Comparison of ENCODE assay signal across 8 mouse cellular contexts in the genomic region with DNA sequence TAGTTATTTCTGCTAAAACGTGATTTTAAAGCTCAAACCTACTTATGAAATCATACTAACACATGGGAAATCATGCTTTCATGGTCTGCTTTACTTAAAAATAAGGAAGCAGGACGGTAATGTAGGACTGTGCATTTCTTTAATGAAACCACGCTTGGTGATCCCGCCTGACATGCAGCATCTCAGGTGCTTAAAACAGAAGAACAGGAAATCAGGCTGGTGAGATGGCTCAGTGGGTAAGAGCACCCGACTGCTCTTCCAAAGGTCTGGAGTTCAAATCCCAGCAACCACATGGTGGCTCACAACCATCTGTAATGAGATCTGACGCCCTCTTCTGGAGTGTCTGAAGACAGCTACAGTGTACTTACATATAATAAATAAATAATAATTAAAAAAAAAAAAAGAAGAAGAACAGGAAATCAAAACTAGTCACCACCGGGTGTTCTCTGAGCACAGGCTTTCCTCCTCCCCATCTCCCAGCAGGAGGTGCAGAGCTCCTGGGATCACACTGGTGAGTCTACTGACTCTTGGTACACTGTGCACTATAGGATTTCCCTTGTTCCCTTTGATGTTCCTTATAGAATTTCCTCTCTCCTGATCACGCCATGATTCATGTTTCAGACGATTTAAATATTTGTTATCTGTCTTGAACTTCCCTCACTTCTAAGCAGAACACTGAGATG. TPM values are rescaled to one million over a fixed set of nuclear protein-coding genes. Genes with fewer than 3 reads are reported as not detected.
A peak's percentile ranks its signal among the peaks of the same experiment; 100 is the strongest.
DNase-seq lines count a peak whose midpoint lies in the region; ATAC-seq lines count a peak whose summit lies in the region.
"Not testable (repeated sequence)": the region's sequence is repeated elsewhere in the genome, so short reads cannot be mapped to it uniquely, and the experiment has no call there.

No protein-coding gene starts in this region.

- H3K9ac ChIP-seq in heart, embryonic 14.5 days (ENCODE audit: low read length), result peak overlapping the region; percentile 77
- peak overlapping the region; percentile 79 for H3K9ac ChIP-seq in intestine, embryonic 16.5 days (ENCODE audit: low read depth, low read length)
- H3K9ac ChIP-seq in liver, embryonic 11.5 days (ENCODE audit: low read depth, low read length), result peak overlapping the region; percentile 74

- peak; percentile 10 for DNase-seq in A20 (ENCODE audit: low read depth, low spot score)
- DNase-seq in forebrain, embryonic 10.5 days (ENCODE audit: extremely low spot score, low spot score); liver, embryonic 11.5 days (ENCODE audit: low spot score); midbrain, embryonic 10.5 days (ENCODE audit: low spot score): not testable (repeated sequence)
- peak; percentile 6 for DNase-seq in retina, postnatal 1 day

- H3K27me3 ChIP-seq in forebrain, embryonic 10.5 days (ENCODE audit: poor library complexity, severe bottlenecking); heart, embryonic 14.5 days (ENCODE audit: control insufficient read depth, insufficient read depth, low read length); intestine, embryonic 16.5 days (replicated peaks; ENCODE audit: control insufficient read depth, insufficient read depth, low read length); liver, embryonic 11.5 days (replicated peaks; ENCODE audit: control insufficient read depth, insufficient read depth, low read length); midbrain, embryonic 10.5 days (ENCODE audit: low read depth, poor library complexity, severe bottlenecking): not testable (repeated sequence)

- not testable (repeated sequence) for H3K36me3 ChIP-seq in forebrain, embryonic 10.5 days (replicated peaks); heart, embryonic 14.5 days (ENCODE audit: control insufficient read depth, insufficient read depth, low read length); intestine, embryonic 16.5 days (ENCODE audit: control insufficient read depth, insufficient read depth, low read length); liver, embryonic 11.5 days (ENCODE audit: control insufficient read depth, insufficient read depth, low read length); midbrain, embryonic 10.5 days

- 51% methylated on average over 8 of the region's 9 CpGs for WGBS in forebrain, embryonic 10.5 days
- 38% methylated on average over 8 of the region's 9 CpGs for WGBS in heart, embryonic 14.5 days
- 44% methylated on average over 8 of the region's 9 CpGs for WGBS in intestine, embryonic 16.5 days
- WGBS in liver, embryonic 11.5 days, result 47% methylated on average over 8 of the region's 9 CpGs
- WGBS in midbrain, embryonic 10.5 days, result 49% methylated on average over 9 of the region's 9 CpGs

- peak overlapping the region; percentile 80 for H3K4me2 ChIP-seq in heart, embryonic 14.5 days (ENCODE audit: low read length)
- H3K4me2 ChIP-seq in intestine, embryonic 16.5 days (ENCODE audit: low read depth, low read length), result peak overlapping the region; percentile 65
- H3K4me2 ChIP-seq in liver, embryonic 11.5 days, result peak overlapping the region; percentile 79

- not testable (repeated sequence) for H3K4me1 ChIP-seq in brown adipose tissue, adult 24 weeks (ENCODE audit: control insufficient read depth, insufficient read depth, insufficient read length, low read length); forebrain, embryonic 10.5 days; heart, embryonic 14.5 days (ENCODE audit: control insufficient read depth in 2 of 2, insufficient read depth in 2 of 2, low read length in 2 of 2); intestine, embryonic 16.5 days (ENCODE audit: control insufficient read depth, insufficient read depth, low read length); liver, embryonic 11.5 days (replicated peaks; ENCODE audit: control insufficient read depth, insufficient read depth, low read length); midbrain, embryonic 10.5 days

- not testable (repeated sequence) for H3K9me3 ChIP-seq in forebrain, embryonic 10.5 days; heart, embryonic 14.5 days (ENCODE audit: control insufficient read depth, low read length); intestine, embryonic 16.5 days (ENCODE audit: control insufficient read depth, low read length); liver, embryonic 11.5 days (ENCODE audit: control insufficient read depth, low read length)
- peaks cover 11% of the 10 kb centered on the region for H3K9me3 ChIP-seq in midbrain, embryonic 10.5 days (replicated peaks)

- 0 out of 2 replicates have a peak overlapping the region, but pooled peaks have one; percentile 19 for H3K27ac ChIP-seq in brown adipose tissue, adult 24 weeks (replicated peaks; ENCODE audit: low read depth, low read length)
- peak overlapping the region; percentile 79 for H3K27ac ChIP-seq in forebrain, embryonic 10.5 days
- not testable (repeated sequence) for H3K27ac ChIP-seq in heart, embryonic 14.5 days (replicated peaks in 1 of 2; ENCODE audit: control insufficient read depth in 1 of 2, insufficient read depth in 1 of 2, low read depth in 2 of 2, low read length in 2 of 2); intestine, embryonic 16.5 days (ENCODE audit: low read length); liver, embryonic 11.5 days (ENCODE audit: low read depth, low read length)
- peak overlapping the region; percentile 78 for H3K27ac ChIP-seq in midbrain, embryonic 10.5 days (replicated peaks)

- peak overlapping the region; percentile 93 for H3K4me3 ChIP-seq in brown adipose tissue, adult 24 weeks (ENCODE audit: insufficient read depth, low read depth, low read length)
- peak overlapping the region; percentile 73 for H3K4me3 ChIP-seq in forebrain, embryonic 10.5 days
- peak overlapping the region; percentile 73 to 97 for H3K4me3 ChIP-seq in heart, embryonic 14.5 days (ENCODE audit: control insufficient read depth in 1 of 2, insufficient read depth in 1 of 2, low read depth in 1 of 2, low read length in 2 of 2)
- peak overlapping the region; percentile 78 for H3K4me3 ChIP-seq in intestine, embryonic 16.5 days (ENCODE audit: low read length)
- H3K4me3 ChIP-seq in liver, embryonic 11.5 days (ENCODE audit: low read depth, low read length), result peak overlapping the region; percentile 79
- H3K4me3 ChIP-seq in midbrain, embryonic 10.5 days, result peak overlapping the region; percentile 69

- ATAC-seq in heart, embryonic 14.5 days (ENCODE audit: insufficient number of reproducible peaks, insufficient read depth, low FRiP score, low read depth), result not testable (repeated sequence)
- peak; percentile 57 for ATAC-seq in intestine, embryonic 16.5 days
- peak; percentile 45 for ATAC-seq in liver, embryonic 11.5 days (replicated peaks; ENCODE audit: low FRiP score)

RNA-seq across cellular contexts. Expression of gene Zfp458, which starts 8.7 kb away (rescaled TPM):
- polyA plus RNA-seq in brown adipose tissue, adult 24 weeks (2012; ENCODE audit: insufficient read depth, insufficient read length, missing spikeins), result 0.58 and 1.7 TPM in 2 replicates
- polyA plus RNA-seq in forebrain, embryonic 10.5 days (2016; fragmentation: Nextera tagmentation; extraction: Ambion mirVana), result 1.1 and 1.8 TPM in 2 replicates
- 1.2 and 1.6 TPM in 2 replicates for polyA plus RNA-seq in heart, embryonic 14.5 days (2014; fragmentation: Nextera tagmentation; extraction: Ambion mirVana)
- 1.2 and 1.5 TPM in 2 replicates for polyA plus RNA-seq in intestine, embryonic 16.5 days (2015; fragmentation: Nextera tagmentation; extraction: Ambion mirVana)
- 0.95 and 0.97 TPM in 2 replicates for polyA plus RNA-seq in liver, embryonic 11.5 days (2014; fragmentation: Nextera tagmentation; extraction: Ambion mirVana)
- 1.3 and 1.7 TPM in 2 replicates for polyA plus RNA-seq in midbrain, embryonic 10.5 days (2016; fragmentation: Nextera tagmentation; extraction: Ambion mirVana)

RNA-seq across cellular contexts. Expression of gene Zfp457, which starts 36.8 kb away (rescaled TPM):
- not detected in 2 replicates for polyA plus RNA-seq in brown adipose tissue, adult 24 weeks (2012; ENCODE audit: insufficient read depth, insufficient read length, missing spikeins)
- 0.18 and 0.50 TPM in 2 replicates for polyA plus RNA-seq in forebrain, embryonic 10.5 days (2016; fragmentation: Nextera tagmentation; extraction: Ambion mirVana)
- polyA plus RNA-seq in heart, embryonic 14.5 days (2014; fragmentation: Nextera tagmentation; extraction: Ambion mirVana), result 0.94 and 1.7 TPM in 2 replicates
- 0.69 and 1.4 TPM in 2 replicates for polyA plus RNA-seq in intestine, embryonic 16.5 days (2015; fragmentation: Nextera tagmentation; extraction: Ambion mirVana)
- 0.40 TPM in 1 of 2 replicates, not detected in the other for polyA plus RNA-seq in liver, embryonic 11.5 days (2014; fragmentation: Nextera tagmentation; extraction: Ambion mirVana)
- polyA plus RNA-seq in midbrain, embryonic 10.5 days (2016; fragmentation: Nextera tagmentation; extraction: Ambion mirVana), result 0.37 and 0.59 TPM in 2 replicates
